Mouse (Mus musculus): Measurements from ENCODE around the gene Gnl2.

DNA sequence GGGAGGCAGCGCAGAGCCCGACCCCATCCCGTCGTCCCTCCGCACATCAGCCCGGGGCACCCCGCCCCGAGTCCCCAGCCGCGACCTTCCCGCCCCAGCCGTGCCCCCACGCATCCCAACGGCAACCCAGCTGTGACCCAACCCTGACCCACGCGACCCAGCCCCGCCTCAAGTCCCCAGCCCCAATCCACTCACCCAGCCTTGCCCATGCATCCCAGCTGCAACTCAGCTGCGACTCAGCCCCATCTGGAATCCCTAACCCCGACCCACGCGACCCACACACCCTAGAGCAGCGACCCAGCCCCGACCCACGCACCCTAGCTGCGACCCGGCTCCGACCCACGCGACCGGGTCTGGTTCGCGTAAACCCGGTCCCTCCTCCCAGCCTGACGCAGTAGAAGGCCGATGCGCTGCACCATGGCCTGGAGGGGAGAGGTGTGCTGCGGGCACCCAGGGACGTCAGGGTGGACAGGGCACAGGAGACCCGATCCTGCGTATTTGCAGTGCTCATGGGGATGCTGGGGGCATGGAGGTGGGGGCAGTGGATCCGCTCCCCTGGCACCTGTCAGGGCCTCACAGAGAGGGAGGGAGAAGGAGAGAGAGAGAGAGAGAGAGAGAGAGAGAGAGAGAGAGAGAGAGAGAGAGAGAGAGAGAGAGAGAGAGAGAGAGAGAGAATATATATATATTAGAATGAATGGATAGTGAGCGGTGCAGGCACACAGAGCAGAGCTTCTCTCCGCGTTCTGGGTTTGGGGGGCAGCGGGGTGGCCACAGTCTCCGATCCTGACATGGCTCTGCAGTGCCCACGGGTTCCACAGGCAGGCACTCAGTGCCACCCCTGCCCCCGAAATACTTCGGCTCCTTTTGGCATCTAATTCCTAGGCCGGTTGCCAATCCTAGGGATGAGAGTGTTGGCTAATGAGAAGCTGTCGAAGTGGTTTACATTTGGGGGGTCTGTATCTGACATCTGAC lies 29.4 kb upstream of the Gnl2 start:
- TF ChIP-seq CTCF (IDR thresholded peaks at IDR 0.05; ENCODE audit: low read depth) (no peak), EP300 (optimal IDR thresholded peaks at IDR 0.05) (no peak)

Data from stomach, postnatal 0 days (tissue).